Mouse (Mus musculus): Measurements from ENCODE around the gene Mansc4. TPM values are rescaled to one million over a fixed set of nuclear protein-coding genes. Genes with fewer than 3 reads are reported as not detected.

Gene Mansc4
- polyA plus RNA-seq, 1 experiment = not detected

- Histone ChIP-seq H3K27ac (ENCODE audit: insufficient read depth, low read depth, low read length) (no peak overlapping the region), H3K4me1 (ENCODE audit: control insufficient read depth, insufficient read depth, low read length) (0 out of 2 replicates have a peak, but pooled peaks cover 4% of the 10 kb centered on the region), H3K4me3 (ENCODE audit: insufficient read depth, low read length) (no peak overlapping the region)
- TF ChIP-seq POLR2A (IDR thresholded peaks at IDR 0.05; ENCODE audit: borderline replicate concordance, low read depth, low read length) = no peak
- TF ChIP-seq CTCF (IDR thresholded peaks at IDR 0.05; ENCODE audit: low read depth, low read length) = no peak
Measured at GRCm38 (mm10) chr6:147087736-147088135, 904 bp upstream of the Mansc4 start.

- Histone ChIP-seq H3K27ac (ENCODE audit: insufficient read depth, low read depth, low read length) (no peak overlapping the region), H3K4me3 (ENCODE audit: insufficient read depth, low read length) (no peak overlapping the region), H3K4me1 (ENCODE audit: control insufficient read depth, insufficient read depth, low read length) (0 out of 2 replicates have a peak, but pooled peaks cover under 1% of the 10 kb centered on the region)
- TF ChIP-seq CTCF (IDR thresholded peaks at IDR 0.05; ENCODE audit: low read depth, low read length) (no peak), POLR2A (IDR thresholded peaks at IDR 0.05; ENCODE audit: borderline replicate concordance, low read depth, low read length) (no peak)
Measured at GRCm38 (mm10) chr6:147085398-147086040, 1.3 kb downstream of the Mansc4 start.

GRCm38 (mm10) chr6:147079919-147080318, 6.9 kb downstream of the Mansc4 start:
- H3K27ac ChIP-seq (ENCODE audit: insufficient read depth, low read depth, low read length) = no peak overlapping the region
- no peak for TF ChIP-seq CTCF (IDR thresholded peaks at IDR 0.05; ENCODE audit: low read depth, low read length)
- no peak for TF ChIP-seq POLR2A (IDR thresholded peaks at IDR 0.05; ENCODE audit: borderline replicate concordance, low read depth, low read length)
- peaks cover 2% of the 10 kb centered on the region for H3K4me1 ChIP-seq (ENCODE audit: control insufficient read depth, insufficient read depth, low read length)
- H3K4me3 ChIP-seq (ENCODE audit: insufficient read depth, low read length) = no peak overlapping the region

GRCm38 (mm10) chr6:147076878-147077277, 10.0 kb downstream of the Mansc4 start:
- no peak overlapping the region for H3K4me3 ChIP-seq (ENCODE audit: insufficient read depth, low read length)
- H3K4me1 ChIP-seq (ENCODE audit: control insufficient read depth, insufficient read depth, low read length) = peaks cover 9% of the 10 kb centered on the region
- H3K27ac ChIP-seq (ENCODE audit: insufficient read depth, low read depth, low read length) = no peak overlapping the region
- no peak for TF ChIP-seq POLR2A (IDR thresholded peaks at IDR 0.05; ENCODE audit: borderline replicate concordance, low read depth, low read length)
- TF ChIP-seq CTCF (IDR thresholded peaks at IDR 0.05; ENCODE audit: low read depth, low read length) = no peak

GRCm38 (mm10) chr6:147075808-147076387, 10.9 kb downstream of the Mansc4 start:
- TF ChIP-seq POLR2A (IDR thresholded peaks at IDR 0.05; ENCODE audit: borderline replicate concordance, low read depth, low read length) (no peak), CTCF (IDR thresholded peaks at IDR 0.05; ENCODE audit: low read depth, low read length) (no peak)
- Histone ChIP-seq H3K27ac (ENCODE audit: insufficient read depth, low read depth, low read length) (no peak overlapping the region), H3K4me3 (ENCODE audit: insufficient read depth, low read length) (no peak overlapping the region), H3K4me1 (ENCODE audit: control insufficient read depth, insufficient read depth, low read length) (peaks cover 9% of the 10 kb centered on the region)

- Histone ChIP-seq H3K4me1 (ENCODE audit: control insufficient read depth, insufficient read depth, low read length) (no peaks in the 10 kb centered on the region), H3K27ac (ENCODE audit: insufficient read depth, low read depth, low read length) (no peak overlapping the region), H3K4me3 (ENCODE audit: insufficient read depth, low read length) (no peak overlapping the region)
- no peak for TF ChIP-seq CTCF (IDR thresholded peaks at IDR 0.05; ENCODE audit: low read depth, low read length)
- TF ChIP-seq POLR2A (IDR thresholded peaks at IDR 0.05; ENCODE audit: borderline replicate concordance, low read depth, low read length) = no peak
Measured at GRCm38 (mm10) chr6:147064944-147065261, 21.9 kb downstream of the Mansc4 start.

- no peak overlapping the region for H3K27ac ChIP-seq (ENCODE audit: insufficient read depth, low read depth, low read length)
- no peak overlapping the region for H3K4me3 ChIP-seq (ENCODE audit: insufficient read depth, low read length)
- TF ChIP-seq POLR2A (IDR thresholded peaks at IDR 0.05; ENCODE audit: borderline replicate concordance, low read depth, low read length) = no peak
- TF ChIP-seq CTCF (IDR thresholded peaks at IDR 0.05; ENCODE audit: low read depth, low read length) = no peak
- no peaks in the 10 kb centered on the region for H3K4me1 ChIP-seq (ENCODE audit: control insufficient read depth, insufficient read depth, low read length)
Measured at GRCm38 (mm10) chr6:147064226-147064943, 22.4 kb downstream of the Mansc4 start.

GRCm38 (mm10) chr6:147062694-147063093, 24.1 kb downstream of the Mansc4 start:
- TF ChIP-seq POLR2A (IDR thresholded peaks at IDR 0.05; ENCODE audit: borderline replicate concordance, low read depth, low read length) (no peak), CTCF (IDR thresholded peaks at IDR 0.05; ENCODE audit: low read depth, low read length) (no peak)
- no peaks in the 10 kb centered on the region for H3K4me1 ChIP-seq (ENCODE audit: control insufficient read depth, insufficient read depth, low read length)
- H3K4me3 ChIP-seq (ENCODE audit: insufficient read depth, low read length) = no peak overlapping the region
- H3K27ac ChIP-seq (ENCODE audit: insufficient read depth, low read depth, low read length) = no peak overlapping the region

- H3K4me3 ChIP-seq (ENCODE audit: insufficient read depth, low read length) = no peak overlapping the region
- no peaks in the 10 kb centered on the region for H3K4me1 ChIP-seq (ENCODE audit: control insufficient read depth, insufficient read depth, low read length)
- TF ChIP-seq CTCF (IDR thresholded peaks at IDR 0.05; ENCODE audit: low read depth, low read length) (no peak), POLR2A (IDR thresholded peaks at IDR 0.05; ENCODE audit: borderline replicate concordance, low read depth, low read length) (no peak)
- H3K27ac ChIP-seq (ENCODE audit: insufficient read depth, low read depth, low read length) = no peak overlapping the region
Measured at GRCm38 (mm10) chr6:147062034-147062433, 24.8 kb downstream of the Mansc4 start.

GRCm38 (mm10) chr6:147061630-147062029, 25.2 kb downstream of the Mansc4 start:
- Histone ChIP-seq H3K4me1 (ENCODE audit: control insufficient read depth, insufficient read depth, low read length) (no peaks in the 10 kb centered on the region), H3K4me3 (ENCODE audit: insufficient read depth, low read length) (no peak overlapping the region), H3K27ac (ENCODE audit: insufficient read depth, low read depth, low read length) (no peak overlapping the region)
- no peak for TF ChIP-seq POLR2A (IDR thresholded peaks at IDR 0.05; ENCODE audit: borderline replicate concordance, low read depth, low read length)
- TF ChIP-seq CTCF (IDR thresholded peaks at IDR 0.05; ENCODE audit: low read depth, low read length) = no peak
